Mouse (Mus musculus) common myeloid progenitor, adult 5-6 weeks (primary cell): ENCODE results near the gene Btaf1. TPM values are rescaled to one million over a fixed set of nuclear protein-coding genes. Genes with fewer than 3 reads are reported as not detected.

Experiments used
- total RNA-seq: library from RNA; stranded (forward); fragments of 200-1000, 187-1606 nt; gene quantifications from 2 replicates; pipeline ENCODE4 v1.2.3, GENCODE M21; 2017

Gene Btaf1
- total RNA-seq, 1 experiment from 2014 or later: 95.0 TPM

Other genes with a start within 250 kb of the Btaf1 start
- not detected in 2 replicates for gene Ppp1r3c, start 189.4 kb upstream of the Btaf1 start, total RNA-seq
- gene Tnks2, start 91.8 kb upstream of the Btaf1 start, total RNA-seq: 93.1 and 106 TPM in 2 replicates
- gene Fgfbp3, start 6.5 kb upstream of the Btaf1 start, total RNA-seq: 4.6 and 5.9 TPM in 2 replicates